Mouse (Mus musculus) erythroblast, embryonic 14.5 days (primary cell): ENCODE measurements around the gene Plcb2. TPM values are rescaled to one million over a fixed set of nuclear protein-coding genes. Genes with fewer than 3 reads are reported as not detected.
A peak's percentile ranks its signal among the peaks of the same experiment; 100 is the strongest.

Experiments used
- H3K27me3 ChIP-seq: 2 replicates; pipeline ENCODE4 v1.6.1; 2012; ENCODE audit warnings: inconsistent platforms; ENCODE audit not compliant: control insufficient read depth
- H3K36me3 ChIP-seq: 2 replicates; pipeline ENCODE4 v1.6.1; 2012; ENCODE audit warnings: mild to moderate bottlenecking, inconsistent platforms; ENCODE audit not compliant: control insufficient read depth
- H3K4me1 ChIP-seq: 2 replicates; pipeline ENCODE4 v1.6.1; 2012; ENCODE audit warnings: inconsistent platforms; ENCODE audit not compliant: control insufficient read depth
- H3K4me3 ChIP-seq: replicated peaks from 2 replicates; pipeline ENCODE3; 2012; ENCODE audit warnings: moderate library complexity, mild to moderate bottlenecking, inconsistent platforms
- H3K9me3 ChIP-seq: 2 replicates; pipeline ENCODE4 v1.6.1; 2012; ENCODE audit warnings: low read length, inconsistent platforms, mixed read lengths; ENCODE audit not compliant: control insufficient read depth
- GATA1 ChIP-seq: IDR thresholded peaks from 2 replicates; pipeline ENCODE4 v1.6.1; 2012; ENCODE audit warnings: low read length, inconsistent platforms, mixed read lengths
- TAL1 ChIP-seq: IDR thresholded peaks from 3 replicates; pipeline ENCODE4 v1.6.1; 2012; ENCODE audit warnings: low read length, inconsistent platforms, mixed read lengths
- polyA plus RNA-seq: library from polyadenylated mRNA; stranded (reverse); fragments of >175 nt; gene quantifications from 2 replicates; pipeline ENCODE4 v1.2.3, GENCODE M21; 2012

The Plcb2 gene
- polyA plus RNA-seq, 1 experiment = 0.07 TPM

- peaks cover 23% of the 10 kb centered on the region for H3K36me3 ChIP-seq
- no peaks in the 10 kb centered on the region for H3K9me3 ChIP-seq
- peaks cover 56% of the 10 kb centered on the region for H3K4me1 ChIP-seq
- TF ChIP-seq GATA1 = no peak
- no peak for TF ChIP-seq TAL1
- no peaks in the 10 kb centered on the region; the same call in 1 of the 2 replicates for H3K27me3 ChIP-seq
- no peak overlapping the region for H3K4me3 ChIP-seq
Measured at GRCm38 (mm10) chr2:118755407-118755806, 27.2 kb upstream of the Plcb2 start.

GRCm38 (mm10) chr2:118754143-118754542 is 25.9 kb upstream of the Plcb2 start:
- H3K4me1 ChIP-seq = peaks cover 56% of the 10 kb centered on the region
- H3K4me3 ChIP-seq = no peak overlapping the region
- TF ChIP-seq GATA1 (no peak), TAL1 (no peak)
- no peaks in the 10 kb centered on the region for H3K9me3 ChIP-seq
- H3K36me3 ChIP-seq = peaks cover 36% of the 10 kb centered on the region
- H3K27me3 ChIP-seq = no peaks in the 10 kb centered on the region; the same call in 1 of the 2 replicates

GRCm38 (mm10) chr2:118752792-118753108 is 24.5 kb upstream of the Plcb2 start:
- H3K9me3 ChIP-seq = no peaks in the 10 kb centered on the region
- no peaks in the 10 kb centered on the region; the same call in 1 of the 2 replicates for H3K27me3 ChIP-seq
- peak overlapping the region; percentile 21 for H3K4me3 ChIP-seq
- H3K36me3 ChIP-seq = peaks cover 50% of the 10 kb centered on the region
- TF ChIP-seq TAL1 (no peak), GATA1 (no peak)
- peaks cover 67% of the 10 kb centered on the region for H3K4me1 ChIP-seq

- Histone ChIP-seq H3K36me3 (peaks cover 55% of the 10 kb centered on the region), H3K4me3 (peak overlapping the region; percentile 21), H3K4me1 (peaks cover 73% of the 10 kb centered on the region), H3K27me3 (no peaks in the 10 kb centered on the region; the same call in 1 of the 2 replicates), H3K9me3 (no peaks in the 10 kb centered on the region)
- no peak for TF ChIP-seq TAL1
- no peak for TF ChIP-seq GATA1
Measured at GRCm38 (mm10) chr2:118751896-118752791, 23.9 kb upstream of the Plcb2 start.

- H3K36me3 ChIP-seq = peaks cover 55% of the 10 kb centered on the region
- no peak overlapping the region for H3K4me3 ChIP-seq
- no peaks in the 10 kb centered on the region for H3K9me3 ChIP-seq
- no peaks in the 10 kb centered on the region for H3K27me3 ChIP-seq
- TF ChIP-seq TAL1 (no peak), GATA1 (no peak)
- peaks cover 78% of the 10 kb centered on the region for H3K4me1 ChIP-seq
Measured at GRCm38 (mm10) chr2:118750476-118750875, 22.2 kb upstream of the Plcb2 start.

- no peak for TF ChIP-seq GATA1
- TF ChIP-seq TAL1 = no peak
- H3K27me3 ChIP-seq = peaks cover 9% of the 10 kb centered on the region
- H3K9me3 ChIP-seq = no peaks in the 10 kb centered on the region
- H3K36me3 ChIP-seq = peaks cover 55% of the 10 kb centered on the region
- peaks cover 87% of the 10 kb centered on the region for H3K4me1 ChIP-seq
- no peak overlapping the region for H3K4me3 ChIP-seq
Measured at GRCm38 (mm10) chr2:118749341-118749884, 21.2 kb upstream of the Plcb2 start.

- Histone ChIP-seq H3K27me3 (peaks cover 16% of the 10 kb centered on the region), H3K9me3 (no peaks in the 10 kb centered on the region), H3K4me1 (peaks cover 80% of the 10 kb centered on the region), H3K4me3 (peak overlapping the region; percentile 91), H3K36me3 (peaks cover 51% of the 10 kb centered on the region)
- TF ChIP-seq TAL1 = no peak
- no peak for TF ChIP-seq GATA1
Measured at GRCm38 (mm10) chr2:118747301-118747960, 19.2 kb upstream of the Plcb2 start.

- H3K27me3 ChIP-seq = peaks cover 19% of the 10 kb centered on the region
- H3K36me3 ChIP-seq = peaks cover 38% of the 10 kb centered on the region
- H3K9me3 ChIP-seq = no peaks in the 10 kb centered on the region
- no peak for TF ChIP-seq TAL1
- peak overlapping the region; percentile 91 for H3K4me3 ChIP-seq
- peaks cover 68% of the 10 kb centered on the region for H3K4me1 ChIP-seq
Measured at GRCm38 (mm10) chr2:118745915-118746901, 18.0 kb upstream of the Plcb2 start.
